Mouse (Mus musculus) left cerebral cortex, postnatal 14 days (tissue): ENCODE data around the gene Nt5c1a. TPM values are rescaled to one million over a fixed set of nuclear protein-coding genes. Genes with fewer than 3 reads are reported as not detected.
"Not testable (repeated sequence)": the region's sequence is repeated elsewhere in the genome, so short reads cannot be mapped to it uniquely, and the experiment has no call there.

Source experiments
- DNase-seq, 2 experiments: peaks; one replicate each; pipeline ENCODE4 v3.0.0; 2021 to 2022; ENCODE audit warnings: low spot score in 2 of 2, mixed read lengths in 1 of 2
- intact Hi-C: fragments of 180-260 bp; cut with DNase I; formaldehyde crosslinking; loops from one replicate; pipeline ENCODE4 v1.15.1; 2025
- long read RNA-seq, 2 experiments: library from polyadenylated mRNA; stranded (forward); transcript quantifications; one replicate each; pipeline ENCODE4 v2.0.0; 2021
- total RNA-seq, 2 experiments: library from RNA; stranded (reverse); gene quantifications; 2 replicates each; pipeline ENCODE4 v1.2.3; 2021

Nt5c1a gene
- total RNA-seq = 10 to 100 TPM; 10.1 to 11.0 TPM
- long read RNA-seq, experiment 1, partial matches to known transcripts = 1 of 1 reads
- long read RNA-seq, experiment 1, other reads (novel, unspliced or antisense) = 0 of 1 reads
- long read RNA-seq, experiment 2, partial matches to known transcripts = 0 of 1 reads
- long read RNA-seq, experiment 2, other reads (novel, unspliced or antisense) = 1 of 1 reads

DNA sequence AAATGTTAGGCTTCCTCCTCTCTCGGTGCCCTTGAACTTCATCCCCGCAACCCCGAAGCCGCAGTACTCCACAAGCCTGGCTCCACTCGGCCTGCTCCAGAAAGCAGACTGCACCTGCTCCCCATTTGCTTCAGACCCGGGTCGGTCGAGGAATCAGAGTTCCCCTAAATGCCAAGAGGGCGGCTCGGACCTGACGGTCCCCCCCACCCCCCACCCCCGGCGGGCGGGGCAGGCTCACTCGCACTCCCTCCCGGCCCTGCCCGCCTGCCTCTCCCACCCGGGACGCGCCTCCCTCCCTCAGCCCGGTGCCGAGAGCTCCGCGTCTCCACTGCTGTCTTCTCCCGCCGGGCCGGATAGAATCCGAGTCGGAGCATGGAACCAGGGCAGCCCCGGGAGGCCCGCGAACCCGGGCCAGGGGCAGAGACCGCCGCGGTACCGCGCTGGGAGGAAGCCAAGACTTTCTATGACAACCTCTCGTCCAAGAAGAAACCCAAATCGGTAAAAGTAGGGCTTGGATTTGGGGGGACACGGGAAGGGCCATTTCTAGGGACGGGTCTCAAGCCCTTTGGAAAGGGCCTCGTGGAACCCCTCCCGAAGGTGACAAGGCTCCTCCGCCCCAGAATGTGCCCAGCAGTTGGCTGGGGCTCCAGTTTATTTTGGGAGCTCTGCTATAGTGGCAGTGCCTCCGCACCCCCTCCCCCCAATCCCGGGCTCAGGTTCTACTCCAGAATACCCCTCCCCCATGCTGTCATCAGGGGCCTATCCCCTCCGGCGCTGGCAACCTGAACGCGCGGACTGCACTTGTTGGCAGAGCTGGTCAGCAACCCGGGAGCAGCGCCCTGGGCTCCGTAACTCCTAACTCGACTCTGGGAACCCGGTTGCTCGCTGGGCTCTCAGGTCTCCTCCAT is at the start of gene Nt5c1a:
Nt5c1a (plus strand) TSS at position 319 of the 908 bp plus-strand sequence.
- intact Hi-C loops = loop anchor here (5.0 kb wide), 1 partner anchor 44 kb away; no protein-coding TSS in a partner anchor
- peak in 1 of 2 experiments; percentile 37 for DNase-seq

GRCm38 (mm10) chr4:123152003-123152402 is 49.3 kb upstream of the Nt5c1a start:
- DNase-seq = no peak
- intact Hi-C loops = no loop called here

DNA sequence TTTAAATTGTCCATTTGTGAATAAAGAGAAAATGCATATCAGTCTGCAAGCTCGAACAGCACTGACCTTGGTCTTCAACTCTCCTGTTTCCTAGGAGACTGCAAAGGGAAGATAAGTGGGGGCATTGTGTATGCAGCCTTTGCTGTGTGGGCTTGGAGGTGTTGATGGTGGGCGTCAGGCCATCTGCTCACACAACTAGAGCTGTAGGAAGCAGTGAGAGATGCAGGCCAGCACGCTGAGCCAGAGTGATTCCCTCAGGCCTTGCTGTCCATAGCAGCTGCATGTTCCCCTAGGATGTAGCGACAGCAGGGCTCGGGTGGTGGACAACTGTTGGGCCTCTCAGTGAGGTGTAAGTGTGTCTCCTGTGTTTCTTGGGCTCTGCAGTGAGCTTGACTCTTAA is 48.3 kb upstream of the Nt5c1a start:
- intact Hi-C loops = no loop called here
- peak; percentile 75 to 85 for DNase-seq

DNA sequence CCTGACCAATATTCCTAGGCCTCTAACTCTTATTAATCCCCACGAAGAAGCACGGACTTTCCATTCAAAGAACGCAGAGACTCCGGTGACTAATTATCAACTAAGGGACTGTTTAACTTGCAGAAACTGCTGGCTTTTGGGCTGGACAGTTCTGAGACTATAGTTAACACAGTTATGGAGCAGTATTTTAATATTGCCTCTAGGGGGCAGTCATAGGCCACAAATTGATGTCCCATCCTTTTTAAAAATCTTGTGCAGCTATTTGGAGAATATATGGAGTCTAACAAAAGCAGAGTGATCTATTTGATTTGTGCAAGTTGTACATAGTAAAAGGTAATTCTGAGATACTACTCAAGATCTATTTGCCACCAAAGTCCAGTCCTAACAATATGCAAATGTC is 46.3 kb upstream of the Nt5c1a start:
- DNase-seq = peak; percentile 67 to 77
- intact Hi-C loops = loop anchor here (2.0 to 5.0 kb wide), 2 partner anchors 47 to 100 kb away; partner anchors contain the start of gene Nt5c1a

DNA sequence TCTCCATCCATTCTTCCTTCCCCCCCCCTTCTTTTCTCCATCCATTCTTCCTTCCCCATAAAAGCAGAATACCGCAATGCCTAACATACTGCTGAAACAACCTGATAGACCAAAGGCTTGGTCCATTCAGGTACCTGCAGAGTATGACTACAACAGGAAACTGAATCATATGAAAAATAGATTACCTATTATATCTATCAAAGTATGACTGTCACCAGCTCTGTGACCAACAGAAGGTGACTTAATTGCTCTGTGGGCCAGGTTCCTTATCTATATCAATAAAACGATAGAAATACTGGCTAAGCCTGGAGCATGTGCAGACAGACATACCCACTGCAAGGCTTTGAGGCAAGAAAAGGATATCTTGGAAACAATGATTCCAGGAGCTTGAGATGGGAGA is 45.9 kb upstream of the Nt5c1a start:
- intact Hi-C loops = loop anchor here (2.0 to 5.0 kb wide), 2 partner anchors 47 to 99 kb away; partner anchors contain the start of gene Nt5c1a
- no peak for DNase-seq

- no peak for DNase-seq
- intact Hi-C loops = loop anchor here (2.0 to 5.0 kb wide), 2 partner anchors 46 to 99 kb away; partner anchors contain the start of gene Nt5c1a
These were observed 45.5 kb upstream of the Nt5c1a start for GRCm38 (mm10) chr4:123155840-123156239.

- DNase-seq = no peak
- intact Hi-C loops = no loop called here
These were observed 40.7 kb upstream of the Nt5c1a start for GRCm38 (mm10) chr4:123160571-123160970.

DNA sequence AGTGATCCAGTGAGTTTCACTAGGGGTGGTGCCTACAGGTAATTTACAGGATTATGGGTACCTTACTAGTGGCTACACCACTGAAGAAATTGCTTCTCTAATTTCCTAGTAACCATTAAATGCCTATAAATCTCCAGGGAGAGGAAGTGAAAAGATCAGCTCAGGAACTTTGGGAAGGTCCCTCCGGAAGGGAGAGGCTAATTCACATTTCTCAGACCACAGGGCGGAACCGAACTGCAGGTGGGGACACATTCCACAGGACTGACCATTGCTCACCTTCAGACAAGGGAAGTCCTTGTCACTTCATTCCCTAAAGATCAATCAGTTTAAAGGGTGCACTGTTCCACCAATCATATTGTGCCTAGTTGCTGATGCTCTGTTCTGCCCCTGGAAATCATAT is 40.1 kb upstream of the Nt5c1a start:
- intact Hi-C loops, DNase-seq: not testable (repeated sequence)

GRCm38 (mm10) chr4:123162305-123162917 is 38.9 kb upstream of the Nt5c1a start:
- DNase-seq = no peak
- intact Hi-C loops = no loop called here

GRCm38 (mm10) chr4:123164157-123164556 is 37.1 kb upstream of the Nt5c1a start:
- DNase-seq = peak; percentile 46 to 55
- intact Hi-C loops = no loop called here

GRCm38 (mm10) chr4:123171811-123172210 is 29.5 kb upstream of the Nt5c1a start:
- intact Hi-C loops = no loop called here
- DNase-seq = no peak

- intact Hi-C loops = no loop called here
- peak; percentile 57 to 69 for DNase-seq
These were observed 18.7 kb upstream of the Nt5c1a start, which contains the start of gene Hpcal4 for GRCm38 (mm10) chr4:123182328-123183238. Gene Hpcal4 (plus strand): TSS chr4:123183227.

DNA sequence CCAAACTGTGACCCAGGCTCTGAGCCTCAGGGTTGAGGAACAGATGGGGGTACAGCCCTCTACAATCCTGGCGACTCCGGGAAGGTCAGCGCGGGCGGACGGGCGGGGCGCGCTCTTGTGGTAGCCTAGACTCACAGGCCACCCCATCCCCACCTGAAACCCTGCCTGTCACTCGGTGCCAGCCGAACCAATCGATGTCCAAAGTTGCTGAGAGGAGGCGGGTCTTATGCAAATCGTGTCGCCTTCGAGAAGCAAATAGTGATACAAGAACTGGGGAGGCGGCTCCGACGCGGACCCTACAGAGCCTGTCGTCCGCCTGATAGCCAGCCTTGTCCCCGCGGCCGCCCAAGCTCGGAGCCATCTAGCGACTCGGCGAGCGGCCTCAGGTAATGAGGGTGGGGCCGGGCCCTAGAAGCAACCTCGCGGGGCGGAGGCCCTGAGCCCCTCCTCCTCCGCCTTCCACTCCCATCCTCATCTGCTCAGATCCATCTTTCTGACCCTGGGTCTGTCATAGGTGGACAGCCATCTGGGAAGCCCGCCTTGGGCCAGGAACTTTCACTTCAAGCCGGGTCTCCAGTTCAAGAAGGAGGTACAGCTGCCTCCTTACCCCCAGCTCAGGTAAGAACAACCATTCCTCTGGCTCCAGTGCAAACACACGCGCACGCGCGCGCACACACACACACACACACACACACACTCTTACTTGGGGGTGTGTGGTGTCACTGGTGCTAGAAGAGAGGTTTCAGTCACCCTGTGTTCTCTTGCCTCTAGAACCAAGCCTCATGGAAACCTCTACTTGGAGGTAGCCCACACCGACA is 17.9 kb upstream of the Nt5c1a start:
- intact Hi-C loops = no loop called here
- DNase-seq = peak; percentile 87 to 95

DNA sequence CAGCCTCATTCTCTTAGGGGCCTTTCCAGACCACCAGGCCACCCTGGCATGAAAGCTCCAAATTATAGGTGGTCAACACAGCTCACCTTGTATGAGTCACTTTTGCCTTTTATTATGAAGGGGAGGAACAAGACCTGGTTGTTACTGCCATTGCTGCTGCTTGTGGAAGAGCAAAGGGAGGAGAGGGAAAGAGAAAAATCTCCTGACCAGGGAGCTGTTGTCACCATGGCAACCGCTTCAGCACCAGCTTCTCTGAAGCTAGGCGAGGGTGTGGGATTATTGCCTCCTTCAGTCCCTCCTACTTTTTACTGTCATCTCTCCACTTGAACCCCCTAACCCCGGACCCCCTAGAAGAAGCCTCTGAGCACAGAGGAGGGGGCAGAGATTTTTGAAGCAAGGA is 16.5 kb upstream of the Nt5c1a start:
- peak; percentile 58 to 69 for DNase-seq
- intact Hi-C loops = no loop called here

DNA sequence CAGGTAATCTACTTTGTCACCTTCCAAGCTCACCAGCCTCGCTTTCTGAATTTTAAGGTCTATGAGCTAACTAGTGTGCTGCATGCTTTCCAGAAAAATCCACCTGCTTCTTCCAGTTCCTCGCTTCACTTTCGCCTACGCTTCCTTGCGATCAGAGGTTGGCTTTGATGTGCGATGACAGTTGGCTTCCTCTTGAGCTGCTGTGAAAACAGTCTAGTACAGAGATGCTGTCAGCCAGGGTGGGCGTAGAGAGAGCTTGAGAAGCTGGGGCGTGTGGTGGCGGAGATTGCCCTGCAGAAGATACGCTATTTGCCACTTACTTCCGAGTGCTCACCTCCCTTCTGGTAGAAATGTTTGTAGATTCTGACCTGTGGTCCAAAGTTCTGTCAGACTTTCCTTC is 9.0 kb upstream of the Nt5c1a start:
- intact Hi-C loops = no loop called here
- DNase-seq = peak; percentile 57

DNA sequence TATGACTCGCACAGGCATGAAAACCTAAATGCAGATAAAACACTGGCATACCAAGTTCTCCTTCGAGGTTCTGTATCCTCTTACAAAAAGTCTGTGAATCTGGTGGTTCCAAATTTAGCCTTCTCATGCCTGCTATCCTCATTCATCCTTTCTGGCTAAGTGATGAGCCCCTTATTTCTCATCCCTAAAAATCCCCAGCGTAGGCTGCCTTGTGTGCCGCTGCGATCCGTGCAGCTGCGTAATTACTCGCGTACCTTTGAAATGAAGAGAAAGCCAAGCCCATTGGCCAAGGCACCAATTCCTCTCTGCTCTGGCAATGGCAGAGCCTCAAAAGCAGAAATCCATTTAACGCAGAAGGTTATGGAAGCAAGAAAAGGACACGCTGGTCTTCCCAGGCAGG is 7.5 kb upstream of the Nt5c1a start:
- intact Hi-C loops = no loop called here

DNA sequence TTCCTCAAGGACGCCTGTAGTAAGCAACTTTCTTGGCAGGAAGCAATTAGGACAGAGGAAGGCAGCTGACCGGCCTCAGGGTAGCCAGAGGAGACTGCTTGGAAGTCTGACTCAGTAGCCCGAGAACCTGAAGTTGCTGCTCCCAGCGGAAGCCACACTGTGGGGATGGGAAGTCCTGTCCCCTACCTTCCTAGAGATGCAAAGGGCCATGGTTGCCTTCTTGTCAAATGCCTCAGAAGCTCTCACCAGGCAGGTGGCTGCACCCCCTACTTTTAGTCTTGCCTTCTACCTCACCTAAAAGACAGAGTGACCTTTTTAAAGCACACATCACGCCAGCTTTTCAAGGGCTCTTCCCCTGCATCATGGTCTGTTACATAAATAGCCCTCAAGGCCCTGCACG is 4.6 kb upstream of the Nt5c1a start:
- intact Hi-C loops = no loop called here
- no peak for DNase-seq

More for the DNA sequence above, 7.5 kb upstream of the Nt5c1a start:
- DNase-seq = peak in 1 of 2 experiments; percentile 38

DNA sequence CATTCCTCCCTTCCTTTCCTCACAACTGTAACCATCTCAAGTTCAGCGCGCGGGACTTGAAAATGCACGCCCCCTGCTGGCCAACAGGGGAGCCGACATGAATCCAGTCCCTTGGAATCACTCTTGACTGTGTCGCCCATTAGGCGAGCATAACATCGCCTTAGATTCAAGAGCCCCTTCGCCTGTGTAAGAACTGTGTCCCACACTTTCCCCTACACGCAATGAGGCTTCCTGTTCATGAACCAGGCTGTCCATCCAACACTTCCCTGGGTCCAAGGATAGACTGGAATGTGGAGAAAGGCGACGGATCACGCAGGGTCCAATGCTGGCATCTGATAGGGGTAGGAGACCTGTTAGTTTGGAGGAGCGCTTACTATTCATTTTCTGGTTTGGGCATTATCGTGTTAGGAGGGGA is 526 bp upstream of the Nt5c1a start:
- DNase-seq = peak; percentile 66 to 78
- intact Hi-C loops = loop anchor here (5.0 kb wide), 1 partner anchor 43 kb away; no protein-coding TSS in a partner anchor
